Mouse (Mus musculus) kidney, embryonic 15.5 days (tissue): ENCODE data around the gene Lgals4. TPM values are rescaled to one million over a fixed set of nuclear protein-coding genes. Genes with fewer than 3 reads are reported as not detected.

Experiments used
- ATAC-seq: fragments of 200-750 bp; cut with Nextera tagmentation; replicated peaks from 2 replicates; pipeline ENCODE4 v1.8.0; 2017; ENCODE audit warnings: moderate TSS enrichment; ENCODE audit not compliant: low FRiP score
- H3K27ac ChIP-seq: fragments of 300-500 bp; sonication (generic); 2 replicates; pipeline ENCODE4 v1.5.1; 2015; ENCODE audit warnings: mild to moderate bottlenecking, inconsistent platforms
- H3K27me3 ChIP-seq: fragments of 300-500 bp; sonication (generic); 2 replicates; pipeline ENCODE4 v1.6.1; 2015; ENCODE audit warnings: inconsistent platforms
- H3K36me3 ChIP-seq: fragments of 300-500 bp; sonication (generic); 2 replicates; pipeline ENCODE4 v1.6.1; 2015; ENCODE audit warnings: inconsistent platforms
- H3K4me1 ChIP-seq: fragments of 300-500 bp; sonication (generic); 2 replicates; pipeline ENCODE4 v1.6.1; 2015; ENCODE audit warnings: inconsistent platforms
- H3K4me2 ChIP-seq: fragments of 300-500 bp; sonication (generic); 2 replicates; pipeline ENCODE4 v1.6.1; 2015; ENCODE audit warnings: moderate library complexity, mild to moderate bottlenecking, inconsistent platforms
- H3K4me3 ChIP-seq: fragments of 300-500 bp; sonication (generic); replicated peaks from 2 replicates; pipeline ENCODE4 v1.5.1; 2015; ENCODE audit warnings: mild to moderate bottlenecking, inconsistent platforms
- H3K9ac ChIP-seq: fragments of 300-500 bp; sonication (generic); 2 replicates; pipeline ENCODE4 v1.6.1; 2015; ENCODE audit warnings: mild to moderate bottlenecking, inconsistent platforms
- H3K9me3 ChIP-seq: fragments of 300-500 bp; sonication (generic); replicated peaks from 2 replicates; pipeline ENCODE4 v1.6.1; 2016; ENCODE audit warnings: inconsistent platforms
- WGBS: fragments of 180-500 bp; shearing (Covaris S2); methylation state at CpG from one replicate; pipeline ENCODE4 v1.1.7; 2015; ENCODE audit warnings: mixed read lengths; 5-methylcytosine and 5-hydroxymethylcytosine counted together
- polyA plus RNA-seq: library from polyadenylated mRNA; unstranded; fragments of >200 nt; fragmentation: Nextera tagmentation; extraction: Ambion mirVana; gene quantifications from 2 replicates; pipeline ENCODE4 v1.2.1, GENCODE M21; 2015

Lgals4 gene
- polyA plus RNA-seq, 1 experiment from 2014 or later = 12.0 TPM

- H3K9me3 ChIP-seq = no peaks in the 10 kb centered on the region
- under 1% methylated on average over 70 of the region's 70 CpGs for WGBS
- peaks cover 37% of the 10 kb centered on the region for H3K36me3 ChIP-seq
- H3K27me3 ChIP-seq = no peaks in the 10 kb centered on the region
- H3K4me3 ChIP-seq = peak overlapping the region; percentile 84
- peak overlapping the region; percentile 96 for H3K9ac ChIP-seq
- peak; percentile 92 for ATAC-seq
- H3K4me1 ChIP-seq = peaks cover 48% of the 10 kb centered on the region
- H3K4me2 ChIP-seq = peak overlapping the region; percentile 72
- H3K27ac ChIP-seq = peak overlapping the region; percentile 100
These were observed 23.3 kb upstream of the Lgals4 start for GRCm38 (mm10) chr7:28810107-28811066.

- no peaks in the 10 kb centered on the region for H3K27me3 ChIP-seq
- H3K9me3 ChIP-seq = no peaks in the 10 kb centered on the region
- peaks cover 56% of the 10 kb centered on the region for H3K4me1 ChIP-seq
- H3K9ac ChIP-seq = peak overlapping the region; percentile 90
- H3K27ac ChIP-seq = peak overlapping the region; percentile 99
- WGBS = under 1% methylated on average over 40 of the region's 40 CpGs
- H3K4me2 ChIP-seq = peak overlapping the region; percentile 72
- H3K36me3 ChIP-seq = peaks cover 45% of the 10 kb centered on the region
- H3K4me3 ChIP-seq = peak overlapping the region; percentile 84
- ATAC-seq = peak; percentile 34
These were observed 22.4 kb upstream of the Lgals4 start for GRCm38 (mm10) chr7:28811228-28811627.

GRCm38 (mm10) chr7:28811640-28812275 lies 21.9 kb upstream of the Lgals4 start:
- H3K27me3 ChIP-seq = no peaks in the 10 kb centered on the region
- peaks cover 50% of the 10 kb centered on the region for H3K36me3 ChIP-seq
- H3K4me1 ChIP-seq = peaks cover 58% of the 10 kb centered on the region
- ATAC-seq = no peak
- no peaks in the 10 kb centered on the region for H3K9me3 ChIP-seq
- peak overlapping the region; percentile 84 for H3K4me3 ChIP-seq
- peak overlapping the region; percentile 99 for H3K27ac ChIP-seq
- 3% methylated on average over 7 of the region's 7 CpGs for WGBS
- peak overlapping the region; percentile 90 for H3K9ac ChIP-seq
- H3K4me2 ChIP-seq = peak overlapping the region; percentile 72

- ATAC-seq = no peak
- Histone ChIP-seq H3K27ac (peak overlapping the region; percentile 99), H3K36me3 (peaks cover 57% of the 10 kb centered on the region)
These were observed 21.2 kb upstream of the Lgals4 start for GRCm38 (mm10) chr7:28812436-28812835.

GRCm38 (mm10) chr7:28812949-28813348 lies 20.7 kb upstream of the Lgals4 start:
- no peaks in the 10 kb centered on the region for H3K9me3 ChIP-seq
- peaks cover 62% of the 10 kb centered on the region for H3K36me3 ChIP-seq
- peak overlapping the region; percentile 99 for H3K27ac ChIP-seq
- WGBS = 74% methylated on average over 5 of the region's 5 CpGs
- H3K4me2 ChIP-seq = peak overlapping the region; percentile 72
- peaks cover 65% of the 10 kb centered on the region for H3K4me1 ChIP-seq
- peak overlapping the region; percentile 84 for H3K4me3 ChIP-seq
- no peak for ATAC-seq
- 0 out of 2 replicates have a peak overlapping the region, but pooled peaks have one; percentile 90 for H3K9ac ChIP-seq
- no peaks in the 10 kb centered on the region for H3K27me3 ChIP-seq

More at GRCm38 (mm10) chr7:28812436-28812835, 21.2 kb upstream of the Lgals4 start:
- WGBS = 51% methylated on average over 4 of the region's 4 CpGs
- H3K4me1 ChIP-seq = peaks cover 65% of the 10 kb centered on the region
- H3K4me3 ChIP-seq = peak overlapping the region; percentile 84
- H3K4me2 ChIP-seq = peak overlapping the region; percentile 72
- peak overlapping the region; percentile 90 for H3K9ac ChIP-seq
- no peaks in the 10 kb centered on the region for H3K9me3 ChIP-seq
- no peaks in the 10 kb centered on the region for H3K27me3 ChIP-seq

GRCm38 (mm10) chr7:28814306-28815034 lies 19.2 kb upstream of the Lgals4 start:
- 90% methylated on average over 5 of the region's 5 CpGs for WGBS
- no peak overlapping the region for H3K4me3 ChIP-seq

GRCm38 (mm10) chr7:28815230-28815629 lies 18.4 kb upstream of the Lgals4 start:
- 89% methylated on average over 9 of the region's 9 CpGs for WGBS
- peaks cover 85% of the 10 kb centered on the region for H3K36me3 ChIP-seq
- ATAC-seq = no peak
- H3K27me3 ChIP-seq = no peaks in the 10 kb centered on the region
- no peaks in the 10 kb centered on the region for H3K9me3 ChIP-seq
- no peak overlapping the region for H3K9ac ChIP-seq
- no peak overlapping the region for H3K4me2 ChIP-seq
- peaks cover 79% of the 10 kb centered on the region for H3K4me1 ChIP-seq
- no peak overlapping the region for H3K4me3 ChIP-seq
- H3K27ac ChIP-seq = no peak overlapping the region

More at GRCm38 (mm10) chr7:28814306-28815034, 19.2 kb upstream of the Lgals4 start:
- Histone ChIP-seq H3K36me3 (peaks cover 77% of the 10 kb centered on the region), H3K4me1 (peaks cover 72% of the 10 kb centered on the region), H3K27ac (0 out of 2 replicates have a peak overlapping the region, but pooled peaks have one; percentile 15), H3K27me3 (no peaks in the 10 kb centered on the region), H3K4me2 (peak overlapping the region; percentile 4; the same call in 1 of the 2 replicates), H3K9me3 (no peaks in the 10 kb centered on the region), H3K9ac (no peak overlapping the region; the same call in 1 of the 2 replicates)
- no peak for ATAC-seq

GRCm38 (mm10) chr7:28816201-28816600 lies 17.5 kb upstream of the Lgals4 start:
- no peak overlapping the region for H3K4me2 ChIP-seq
- H3K9me3 ChIP-seq = no peaks in the 10 kb centered on the region
- no peak for ATAC-seq
- H3K4me3 ChIP-seq = no peak overlapping the region
- H3K27me3 ChIP-seq = no peaks in the 10 kb centered on the region
- WGBS = 83% methylated on average over 9 of the region's 9 CpGs
- H3K9ac ChIP-seq = no peak overlapping the region; the same call in 1 of the 2 replicates
- H3K4me1 ChIP-seq = peaks cover 88% of the 10 kb centered on the region
- H3K27ac ChIP-seq = 0 out of 2 replicates have a peak overlapping the region, but pooled peaks have one; percentile 20
- H3K36me3 ChIP-seq = peaks cover 95% of the 10 kb centered on the region

- Histone ChIP-seq H3K36me3 (peaks cover 100% of the 10 kb centered on the region), H3K27ac (no peak overlapping the region), H3K27me3 (no peaks in the 10 kb centered on the region), H3K4me1 (peaks cover 88% of the 10 kb centered on the region), H3K4me2 (no peak overlapping the region), H3K4me3 (no peak overlapping the region), H3K9me3 (no peaks in the 10 kb centered on the region), H3K9ac (no peak overlapping the region)
- ATAC-seq = no peak
- WGBS = 94% methylated on average over 10 of the region's 10 CpGs
These were observed 16.7 kb upstream of the Lgals4 start for GRCm38 (mm10) chr7:28816920-28817319.

GRCm38 (mm10) chr7:28817524-28817923 lies 16.1 kb upstream of the Lgals4 start:
- H3K36me3 ChIP-seq = peaks cover 100% of the 10 kb centered on the region
- H3K9ac ChIP-seq = no peak overlapping the region
- H3K4me3 ChIP-seq = no peak overlapping the region
- 73% methylated on average over 6 of the region's 6 CpGs for WGBS
- no peak overlapping the region; the same call in 1 of the 2 replicates for H3K27ac ChIP-seq
- H3K27me3 ChIP-seq = no peaks in the 10 kb centered on the region
- no peaks in the 10 kb centered on the region for H3K9me3 ChIP-seq
- peaks cover 82% of the 10 kb centered on the region for H3K4me1 ChIP-seq
- ATAC-seq = no peak
- no peak overlapping the region for H3K4me2 ChIP-seq

- peaks cover 100% of the 10 kb centered on the region for H3K36me3 ChIP-seq
- H3K9ac ChIP-seq = no peak overlapping the region
- no peak overlapping the region for H3K4me2 ChIP-seq
- H3K27ac ChIP-seq = no peak overlapping the region; the same call in 1 of the 2 replicates
- no peaks in the 10 kb centered on the region for H3K27me3 ChIP-seq
- no peak overlapping the region for H3K4me3 ChIP-seq
- ATAC-seq = no peak
- WGBS = 77% methylated on average over 4 of the region's 4 CpGs
- H3K9me3 ChIP-seq = no peaks in the 10 kb centered on the region
- peaks cover 77% of the 10 kb centered on the region for H3K4me1 ChIP-seq
These were observed 15.7 kb upstream of the Lgals4 start for GRCm38 (mm10) chr7:28817957-28818356.
